ENCODE assay signal across 10 mouse cellular contexts in the genomic region with DNA sequence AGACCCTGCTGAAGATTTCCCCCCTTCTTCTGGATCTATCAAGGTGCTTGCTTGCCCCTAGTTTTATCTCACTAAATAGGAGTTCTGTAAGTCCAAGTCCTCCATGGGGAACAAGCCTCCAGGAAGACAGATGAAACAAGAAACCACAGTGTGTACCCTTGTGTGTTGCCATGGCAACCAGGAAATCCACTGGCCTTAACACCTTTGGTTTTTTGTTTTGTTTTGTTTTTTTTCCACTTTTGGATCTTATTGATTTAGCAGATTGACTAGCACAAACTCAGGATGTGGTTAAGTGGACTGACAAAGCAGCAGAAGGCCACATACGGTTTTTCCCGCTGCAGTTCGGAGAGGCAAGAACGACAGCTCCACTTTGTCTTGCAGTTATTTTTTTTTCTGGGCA. TPM values are rescaled to one million over a fixed set of nuclear protein-coding genes. Genes with fewer than 3 reads are reported as not detected.
DNase-seq lines count a peak whose midpoint lies in the region; ATAC-seq and TF ChIP-seq lines count a peak whose summit lies in the region.
"Had no signal": no experiment of that assay in that cellular context is flagged by ENCODE, and none has a peak within 500 bp of the region (broad histone marks: within the 10 kb centered on the region; RNA-seq: fewer than 3 reads in every experiment).

No protein-coding gene starts in this region.

- H3K9ac ChIP-seq in forebrain, postnatal 0 days: no peak overlapping the region
- H3K9ac ChIP-seq in forebrain, embryonic 12.5 days: no peak overlapping the region
- H3K9ac ChIP-seq: stomach, embryonic 15.5 days had no signal

- no peaks in the 10 kb centered on the region for H3K36me3 ChIP-seq in forebrain, postnatal 0 days (ENCODE audit: insufficient read depth)
- no peaks in the 10 kb centered on the region for H3K36me3 ChIP-seq in forebrain, embryonic 12.5 days (replicated peaks)
- H3K36me3 ChIP-seq: stomach, embryonic 15.5 days had no signal

- ATAC-seq in forebrain, postnatal 0 days: no peak; the same call in 1 of the 2 replicates
- no peak for ATAC-seq in forebrain, embryonic 12.5 days (ENCODE audit: low FRiP score)

- DNase-seq in forebrain, postnatal 0 days: peak; percentile 52
- DNase-seq in 416B (ENCODE audit: low read depth): peak; percentile 58
- peak; percentile 39 for DNase-seq in embryo, embryonic 10.5 days (ENCODE audit: low spot score)
- DNase-seq in lung, postnatal 25 days (ENCODE audit: low spot score): peak; percentile 48
- DNase-seq in ovary, adult 18-20 months (ENCODE audit: low spot score): no peak
- no peak for DNase-seq in urinary bladder, postnatal 36 days (ENCODE audit: low spot score in 2 of 2)
- DNase-seq in gastrocnemius, adult 18-20 months (ENCODE audit: low spot score): no peak
- DNase-seq: gastrocnemius, postnatal 25 days had no signal

- no peaks in the 10 kb centered on the region for H3K4me1 ChIP-seq in forebrain, postnatal 0 days (ENCODE audit: insufficient read depth)
- H3K4me1 ChIP-seq in forebrain, embryonic 12.5 days: peaks cover 9% of the 10 kb centered on the region

- H3K4me3 ChIP-seq in forebrain, postnatal 0 days (ENCODE audit: low read depth, low read length): no peak overlapping the region
- H3K4me3 ChIP-seq in forebrain, embryonic 12.5 days (replicated peaks): no peak overlapping the region
- H3K4me3 ChIP-seq: stomach, embryonic 15.5 days had no signal

- 20% methylated on average over 4 of the region's 4 CpGs for WGBS in forebrain, postnatal 0 days
- 27% methylated on average over 4 of the region's 4 CpGs for WGBS in forebrain, embryonic 12.5 days

- TF ChIP-seq CTCF in forebrain, postnatal 0 days (IDR thresholded peaks at IDR 0.05; ENCODE audit: low read depth): no peak

- no peak overlapping the region for H3K27ac ChIP-seq in forebrain, postnatal 0 days (ENCODE audit: low read depth, low read length)
- H3K27ac ChIP-seq in forebrain, embryonic 12.5 days: no peak overlapping the region
- H3K27ac ChIP-seq: stomach, embryonic 15.5 days had no signal

- no peaks in the 10 kb centered on the region for H3K9me3 ChIP-seq in forebrain, postnatal 0 days (ENCODE audit: low read length)
- H3K9me3 ChIP-seq in forebrain, embryonic 12.5 days: no peaks in the 10 kb centered on the region
- H3K9me3 ChIP-seq: stomach, embryonic 15.5 days had no signal

- H3K4me2 ChIP-seq in forebrain, postnatal 0 days (ENCODE audit: low read depth): no peak overlapping the region
- H3K4me2 ChIP-seq in forebrain, embryonic 12.5 days: no peak overlapping the region
- H3K4me2 ChIP-seq: stomach, embryonic 15.5 days had no signal

- H3K27me3 ChIP-seq in forebrain, postnatal 0 days (ENCODE audit: insufficient read depth, low read length): no peaks in the 10 kb centered on the region
- H3K27me3 ChIP-seq in forebrain, embryonic 12.5 days: no peaks in the 10 kb centered on the region
- H3K27me3 ChIP-seq: stomach, embryonic 15.5 days had no signal

RNA-seq across cellular contexts. Expression of gene Cd44, which starts 27.6 kb away (rescaled TPM):
- total RNA-seq in forebrain, postnatal 0 days (2014; rRNA removed): 4.5 and 7.8 TPM in 2 replicates
- 3.0 and 3.6 TPM in 2 replicates for polyA plus RNA-seq in forebrain, postnatal 0 days (2015; fragmentation: Nextera tagmentation; extraction: Ambion mirVana)
- 1.9 and 2.3 TPM in 2 replicates for polyA plus RNA-seq in forebrain, embryonic 12.5 days (2016; fragmentation: Nextera tagmentation; extraction: Ambion mirVana)
- total RNA-seq in gastrocnemius, adult 18-20 months (2021): 1 to 10 TPM; 3.9 to 6.0 TPM

Comparison
In these comparisons a context has a peak if more than half of its experiments do, and no peak if none do; other contexts are left out.
1. DNase-seq: peak in forebrain, postnatal 0 days (single experiment), 416B (single experiment), embryo, embryonic 10.5 days (single experiment) and lung, postnatal 25 days (single experiment); none in ovary, adult 18-20 months (single experiment), urinary bladder, postnatal 36 days (0 of 2) and gastrocnemius, adult 18-20 months (single experiment).